8 mouse cellular contexts compared by ENCODE assay signal in the genomic region with DNA sequence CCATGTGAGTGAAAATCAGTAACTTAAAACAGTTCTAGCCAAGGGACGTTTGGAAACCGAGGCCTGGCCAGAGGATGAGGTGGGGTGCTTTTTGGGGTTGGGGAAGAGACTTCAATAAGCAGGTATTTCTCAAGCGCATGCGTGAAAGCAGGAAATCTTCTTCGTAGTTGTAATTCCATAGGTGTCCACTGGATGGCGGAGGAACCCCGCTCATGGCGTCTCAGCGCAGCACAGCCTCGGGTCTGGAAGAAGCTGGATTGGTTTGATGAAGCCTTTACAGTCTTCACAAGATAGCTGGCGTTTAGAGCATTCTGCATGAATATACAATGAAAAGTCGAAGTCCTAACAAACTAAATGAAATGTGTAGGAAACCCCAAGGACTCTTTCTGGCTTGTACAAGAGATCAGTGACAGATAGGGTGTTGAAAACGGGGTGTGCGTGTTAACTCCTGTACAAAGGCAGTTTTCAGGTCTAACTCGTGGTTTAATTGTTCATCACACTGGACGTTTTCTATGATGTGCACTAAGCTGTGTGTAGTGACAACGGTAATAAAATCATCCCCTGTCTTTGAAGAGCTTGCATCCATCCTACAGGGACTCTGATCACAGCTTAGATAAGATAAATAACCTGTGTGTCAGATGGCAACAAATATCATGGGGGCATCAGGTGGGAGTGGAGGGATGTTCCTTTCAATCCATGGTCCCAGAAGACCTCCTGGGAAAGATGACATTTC.
DNase-seq lines count a peak whose midpoint lies in the region; ATAC-seq and TF ChIP-seq lines count a peak whose summit lies in the region.

No protein-coding gene starts in this region.

- H3K4me2 ChIP-seq in embryonic facial prominence, embryonic 13.5 days: peak overlapping the region; percentile 27
- no peak overlapping the region for H3K4me2 ChIP-seq in heart, embryonic 16.5 days (ENCODE audit: low read depth, low read length)
- no peak overlapping the region for H3K4me2 ChIP-seq in liver, postnatal 0 days (ENCODE audit: low read depth, low read length)
- H3K4me2 ChIP-seq in neural tube, embryonic 14.5 days (ENCODE audit: low read depth, low read length): no peak overlapping the region

- no peaks in the 10 kb centered on the region for H3K27me3 ChIP-seq in embryonic facial prominence, embryonic 13.5 days
- no peaks in the 10 kb centered on the region for H3K27me3 ChIP-seq in heart, embryonic 16.5 days (ENCODE audit: control insufficient read depth, insufficient read depth, low read length)
- no peaks in the 10 kb centered on the region for H3K27me3 ChIP-seq in liver, postnatal 0 days (ENCODE audit: insufficient read depth, low read length)
- H3K27me3 ChIP-seq in neural tube, embryonic 14.5 days (ENCODE audit: control insufficient read depth, insufficient read depth, low read length): no peaks in the 10 kb centered on the region

- no peaks in the 10 kb centered on the region for H3K9me3 ChIP-seq in embryonic facial prominence, embryonic 13.5 days
- H3K9me3 ChIP-seq in heart, embryonic 16.5 days (replicated peaks; ENCODE audit: control insufficient read depth, low read length): no peaks in the 10 kb centered on the region
- H3K9me3 ChIP-seq in liver, postnatal 0 days (ENCODE audit: low read length): no peaks in the 10 kb centered on the region
- no peaks in the 10 kb centered on the region for H3K9me3 ChIP-seq in neural tube, embryonic 14.5 days (ENCODE audit: control insufficient read depth, low read length)

- peaks cover 18% of the 10 kb centered on the region for H3K4me1 ChIP-seq in embryonic facial prominence, embryonic 13.5 days
- H3K4me1 ChIP-seq in heart, embryonic 16.5 days (ENCODE audit: control insufficient read depth, insufficient read depth, low read length): peaks cover 3% of the 10 kb centered on the region; the same call in 1 of the 2 replicates
- H3K4me1 ChIP-seq in liver, postnatal 0 days (ENCODE audit: insufficient read depth): no peaks in the 10 kb centered on the region
- H3K4me1 ChIP-seq in neural tube, embryonic 14.5 days (ENCODE audit: control insufficient read depth, insufficient read depth, low read length): peaks cover 3% of the 10 kb centered on the region; the same call in 1 of the 2 replicates

- H3K9ac ChIP-seq in embryonic facial prominence, embryonic 13.5 days: no peak overlapping the region
- H3K9ac ChIP-seq in heart, embryonic 16.5 days (ENCODE audit: low read length): no peak overlapping the region
- no peak overlapping the region for H3K9ac ChIP-seq in liver, postnatal 0 days (replicated peaks)
- H3K9ac ChIP-seq in neural tube, embryonic 14.5 days (replicated peaks; ENCODE audit: low read depth, low read length): no peak overlapping the region; the same call in 1 of the 2 replicates

- no peak overlapping the region for H3K4me3 ChIP-seq in embryonic facial prominence, embryonic 13.5 days
- H3K4me3 ChIP-seq in heart, embryonic 16.5 days (ENCODE audit: low read length): no peak overlapping the region
- H3K4me3 ChIP-seq in liver, postnatal 0 days (ENCODE audit: low read depth, low read length): no peak overlapping the region
- H3K4me3 ChIP-seq in neural tube, embryonic 14.5 days (ENCODE audit: low read depth, low read length): no peak overlapping the region

- peak; percentile 84 for DNase-seq in CD4-positive helper T cell, adult 2 months (ENCODE audit: low read depth, low spot score)
- peak; percentile 74 to 83 for DNase-seq in adrenal gland, postnatal 36 days
- peak; percentile 84 for DNase-seq in kidney, postnatal 14 days
- peak; percentile 78 for DNase-seq in liver, postnatal 0 days
- DNase-seq in testis, postnatal 10 days (ENCODE audit: low spot score): peak; percentile 83

- H3K36me3 ChIP-seq in embryonic facial prominence, embryonic 13.5 days: no peaks in the 10 kb centered on the region
- no peaks in the 10 kb centered on the region for H3K36me3 ChIP-seq in heart, embryonic 16.5 days (ENCODE audit: control insufficient read depth, insufficient read depth)
- H3K36me3 ChIP-seq in liver, postnatal 0 days (replicated peaks; ENCODE audit: insufficient read depth, low read length): no peaks in the 10 kb centered on the region
- no peaks in the 10 kb centered on the region for H3K36me3 ChIP-seq in neural tube, embryonic 14.5 days (ENCODE audit: control insufficient read depth, insufficient read depth, low read length)

- ATAC-seq in embryonic facial prominence, embryonic 13.5 days (ENCODE audit: insufficient number of reproducible peaks, insufficient read depth, low FRiP score, low TSS enrichment, low read depth): no peak
- ATAC-seq in heart, embryonic 16.5 days (replicated peaks; ENCODE audit: extremely low read depth, insufficient read depth, low FRiP score): peak; percentile 58
- 0 out of 2 replicates have a peak, but pooled peaks have one; percentile 33 for ATAC-seq in liver, postnatal 0 days
- ATAC-seq in neural tube, embryonic 14.5 days (ENCODE audit: low read depth): peak; percentile 90

- TF ChIP-seq EP300 in liver, postnatal 0 days (IDR thresholded peaks at IDR 0.05; ENCODE audit: low read depth): no peak

- no peak overlapping the region for H3K27ac ChIP-seq in embryonic facial prominence, embryonic 13.5 days
- H3K27ac ChIP-seq in heart, embryonic 16.5 days (ENCODE audit: low read length): no peak overlapping the region
- H3K27ac ChIP-seq in liver, postnatal 0 days (ENCODE audit: low read depth): no peak overlapping the region
- H3K27ac ChIP-seq in neural tube, embryonic 14.5 days (ENCODE audit: low read depth, low read length): no peak overlapping the region

- WGBS in embryonic facial prominence, embryonic 13.5 days: 15% methylated on average over 17 of the region's 17 CpGs
- WGBS in heart, embryonic 16.5 days: 16% methylated on average over 17 of the region's 17 CpGs
- 14% methylated on average over 17 of the region's 17 CpGs for WGBS in liver, postnatal 0 days (ENCODE audit: insufficient replicate concordance)
- WGBS in neural tube, embryonic 14.5 days: 15% methylated on average over 17 of the region's 17 CpGs

- TF ChIP-seq CTCF in liver, postnatal 0 days (IDR thresholded peaks at IDR 0.05; ENCODE audit: low read depth): peak; percentile 90
